Mouse (Mus musculus) MEL (cell line): ENCODE measurements around the gene Brca2. TPM values are rescaled to one million over a fixed set of nuclear protein-coding genes. Genes with fewer than 3 reads are reported as not detected.
A peak's percentile ranks its signal among the peaks of the same experiment; 100 is the strongest.

Source experiments
- DNase-seq: peaks from one replicate; pipeline ENCODE4 v3.0.0; 2011; ENCODE audit warnings: low read depth, low spot score
- H3K27ac ChIP-seq: 2 replicates; pipeline ENCODE4 v1.5.1; 2012; ENCODE audit warnings: low read depth, mild to moderate bottlenecking, control low read depth, low read length, moderate library complexity; ENCODE audit not compliant: control insufficient read depth
- H3K27me3 ChIP-seq, 2 experiments: fragments of 150-350 bp in 1 of 2; sonication (generic) in 1 of 2; 2 replicates each; pipeline ENCODE4 v1.6.1; 2012; ENCODE audit warnings: low read length in 2 of 2, mild to moderate bottlenecking in 2 of 2, improper control_type of control experiment in 1 of 2, moderate library complexity in 1 of 2; ENCODE audit not compliant: insufficient read depth in 2 of 2, control insufficient read depth in 1 of 2
- H3K36me3 ChIP-seq, 2 experiments: 2 replicates each; pipeline ENCODE4 v1.6.1; 2012 to 2014; ENCODE audit warnings: low read length in 2 of 2, improper control_type of control experiment in 1 of 2, inconsistent platforms in 1 of 2, mild to moderate bottlenecking in 1 of 2; ENCODE audit not compliant: insufficient read depth in 2 of 2, control insufficient read depth in 1 of 2
- H3K4me1 ChIP-seq, 2 experiments: fragments of 150-350 bp in 1 of 2; sonication (generic) in 1 of 2; 2 replicates each; pipeline ENCODE4 v1.6.1; 2012; ENCODE audit warnings: low read length in 2 of 2, improper control_type of control experiment in 1 of 2, mild to moderate bottlenecking in 1 of 2; ENCODE audit not compliant: insufficient read depth in 2 of 2, control insufficient read depth in 1 of 2
- H3K4me3 ChIP-seq, 2 experiments: fragments of 150-350 bp in 1 of 2; sonication (generic) in 1 of 2; 2 replicates each; pipeline ENCODE4 v1.5.1; 2012; ENCODE audit warnings: low read depth in 2 of 2, low read length in 2 of 2, mild to moderate bottlenecking in 2 of 2, moderate library complexity in 2 of 2, control low read depth in 1 of 2, improper control_type of control experiment in 1 of 2; ENCODE audit not compliant: control insufficient read depth in 1 of 2, insufficient read depth in 1 of 2
- H3K79me2 ChIP-seq: 2 replicates; pipeline ENCODE4 v1.6.1; 2012; ENCODE audit warnings: mild to moderate bottlenecking, low read length, moderate library complexity; ENCODE audit not compliant: control insufficient read depth, poor library complexity, insufficient read depth
- H3K9ac ChIP-seq: 2 replicates; pipeline ENCODE4 v1.6.1; 2012; ENCODE audit warnings: low read depth, mild to moderate bottlenecking, control low read depth, low read length, moderate library complexity; ENCODE audit not compliant: control insufficient read depth, poor library complexity, severe bottlenecking
- H3K9me3 ChIP-seq: fragments of 150-350 bp; sonication (generic); replicated peaks from 2 replicates; pipeline ENCODE4 v1.6.1; 2012; ENCODE audit warnings: mild to moderate bottlenecking, low read length, improper control_type of control experiment, moderate library complexity; ENCODE audit not compliant: insufficient read depth
- CHD1 ChIP-seq: IDR thresholded peaks from 2 replicates; pipeline ENCODE4 v1.6.1; 2012; ENCODE audit warnings: low read depth, mild to moderate bottlenecking, inconsistent platforms, low read length, improper control_type of control experiment
- CHD2 ChIP-seq: IDR thresholded peaks from 2 replicates; pipeline ENCODE4 v1.6.1; 2011; ENCODE audit warnings: low read length, improper control_type of control experiment
- ELF1 ChIP-seq: IDR thresholded peaks from 2 replicates; pipeline ENCODE4 v1.6.1; 2014; ENCODE audit warnings: low read depth, mild to moderate bottlenecking, inconsistent platforms, low read length, improper control_type of control experiment, moderate library complexity
- EP300 ChIP-seq, 2 experiments: IDR thresholded peaks; 2 replicates each; pipeline ENCODE4 v1.6.1; 2011; ENCODE audit warnings: improper control_type of control experiment in 2 of 2, low read length in 2 of 2, low read depth in 1 of 2, mild to moderate bottlenecking in 1 of 2
- GATA1 ChIP-seq: IDR thresholded peaks from 2 replicates; pipeline ENCODE4 v1.6.1; 2011; ENCODE audit warnings: low read depth, low read length, improper control_type of control experiment
- HCFC1 ChIP-seq: IDR thresholded peaks from 2 replicates; pipeline ENCODE4 v1.6.1; 2012; ENCODE audit warnings: low read depth, mild to moderate bottlenecking, inconsistent platforms, low read length, improper control_type of control experiment, moderate library complexity
- JUND ChIP-seq: IDR thresholded peaks from 2 replicates; pipeline ENCODE4 v1.6.1; 2011; ENCODE audit warnings: low read depth, mild to moderate bottlenecking, improper control_type of control experiment, low read length
- KAT2A ChIP-seq: conservative IDR thresholded peaks from 2 replicates; pipeline ENCODE4 v1.6.1; 2012; ENCODE audit warnings: low read depth, low read length, improper control_type of control experiment, inconsistent platforms
- MAX ChIP-seq: IDR thresholded peaks from 2 replicates; pipeline ENCODE4 v1.6.1; 2011; ENCODE audit warnings: low read length, improper control_type of control experiment
- MEF2A ChIP-seq: IDR thresholded peaks from 2 replicates; pipeline ENCODE4 v1.6.1; 2014; ENCODE audit warnings: low read depth, mild to moderate bottlenecking, inconsistent platforms, low read length, improper control_type of control experiment; ENCODE audit not compliant: poor library complexity, insufficient replicate concordance, severe bottlenecking; ENCODE audit errors: extremely low read depth
- MYB ChIP-seq: IDR thresholded peaks from 2 replicates; pipeline ENCODE4 v1.6.1; 2011; ENCODE audit warnings: mild to moderate bottlenecking, low read depth, low read length, improper control_type of control experiment
- MYC ChIP-seq: IDR thresholded peaks from 2 replicates; pipeline ENCODE4 v1.6.1; 2011; ENCODE audit warnings: low read depth, mild to moderate bottlenecking, low read length, improper control_type of control experiment, moderate library complexity
- NELFE ChIP-seq: IDR thresholded peaks from 2 replicates; pipeline ENCODE4 v1.6.1; 2011; ENCODE audit warnings: low read depth, low read length, improper control_type of control experiment
- NRF1 ChIP-seq: IDR thresholded peaks from 2 replicates; pipeline ENCODE4 v1.6.1; 2014; ENCODE audit warnings: low read depth, mild to moderate bottlenecking, inconsistent platforms, low read length, improper control_type of control experiment, moderate library complexity; ENCODE audit not compliant: poor library complexity, insufficient read depth, severe bottlenecking
- POLR2A ChIP-seq, 2 experiments: IDR thresholded peaks; 2 replicates each; pipeline ENCODE4 v1.6.1; 2011 to 2012; ENCODE audit warnings: low read length in 2 of 2, mild to moderate bottlenecking in 2 of 2, control low read depth in 1 of 2, improper control_type of control experiment in 1 of 2, low read depth in 1 of 2, moderate library complexity in 1 of 2; ENCODE audit not compliant: control insufficient read depth in 1 of 2, insufficient read depth in 1 of 2, poor library complexity in 1 of 2
- POLR2AphosphoS5 ChIP-seq: IDR thresholded peaks from 2 replicates; pipeline ENCODE4 v1.6.1; 2012; ENCODE audit warnings: low read depth, borderline replicate concordance, mild to moderate bottlenecking, inconsistent platforms, low read length, moderate library complexity, mixed read lengths
- SMC3 ChIP-seq: IDR thresholded peaks from 2 replicates; pipeline ENCODE4 v1.6.1; 2011; ENCODE audit warnings: low read depth, low read length, improper control_type of control experiment
- TAL1 ChIP-seq: IDR thresholded peaks from 2 replicates; pipeline ENCODE4 v1.6.1; 2012; ENCODE audit warnings: mild to moderate bottlenecking, inconsistent platforms, low read length, moderate library complexity, mixed read lengths
- UBTF ChIP-seq: IDR thresholded peaks from 2 replicates; pipeline ENCODE4 v1.6.1; 2012; ENCODE audit warnings: low read depth, mild to moderate bottlenecking, inconsistent platforms, low read length, improper control_type of control experiment, moderate library complexity, borderline replicate concordance; ENCODE audit not compliant: insufficient read depth
- USF1 ChIP-seq: IDR thresholded peaks from 2 replicates; pipeline ENCODE4 v1.6.1; 2014; ENCODE audit warnings: low read depth, mild to moderate bottlenecking, inconsistent platforms, low read length, improper control_type of control experiment, moderate library complexity
- USF2 ChIP-seq, 2 experiments: IDR thresholded peaks; 2 replicates each; pipeline ENCODE4 v1.6.1; 2011 to 2012; ENCODE audit warnings: improper control_type of control experiment in 2 of 2, low read length in 2 of 2, borderline replicate concordance in 1 of 2, inconsistent platforms in 1 of 2, low read depth in 1 of 2, mild to moderate bottlenecking in 1 of 2; ENCODE audit not compliant: insufficient read depth in 1 of 2
- ZC3H11A ChIP-seq: IDR thresholded peaks from 2 replicates; pipeline ENCODE4 v1.6.1; 2012; ENCODE audit warnings: low read depth, mild to moderate bottlenecking, inconsistent platforms, low read length, improper control_type of control experiment
- polyA plus RNA-seq, 2 experiments: library from polyadenylated mRNA; stranded (reverse) in 1 of 2; unstranded in 1 of 2; fragments of >175 nt in 1 of 2; fragments of >200 nt in 1 of 2; gene quantifications; 2 replicates each; pipeline versions ENCODE4 v1.2.1 to v1.2.4; 2012; ENCODE audit warnings: low replicate concordance in 2 of 2, low read depth in 1 of 2; ENCODE audit not compliant: insufficient read length in 2 of 2, insufficient read depth in 1 of 2, missing spikeins in 1 of 2
- total RNA-seq: library from RNA; depleted of rRNA; stranded (reverse); fragments of 300-350 nt; gene quantifications from 2 replicates; pipeline ENCODE4 v1.2.3, GENCODE M21; 2012

Brca2 gene
- total and polyA plus RNA-seq, 3 experiments = 29.8 to 239 (median 53.4) TPM

DNA sequence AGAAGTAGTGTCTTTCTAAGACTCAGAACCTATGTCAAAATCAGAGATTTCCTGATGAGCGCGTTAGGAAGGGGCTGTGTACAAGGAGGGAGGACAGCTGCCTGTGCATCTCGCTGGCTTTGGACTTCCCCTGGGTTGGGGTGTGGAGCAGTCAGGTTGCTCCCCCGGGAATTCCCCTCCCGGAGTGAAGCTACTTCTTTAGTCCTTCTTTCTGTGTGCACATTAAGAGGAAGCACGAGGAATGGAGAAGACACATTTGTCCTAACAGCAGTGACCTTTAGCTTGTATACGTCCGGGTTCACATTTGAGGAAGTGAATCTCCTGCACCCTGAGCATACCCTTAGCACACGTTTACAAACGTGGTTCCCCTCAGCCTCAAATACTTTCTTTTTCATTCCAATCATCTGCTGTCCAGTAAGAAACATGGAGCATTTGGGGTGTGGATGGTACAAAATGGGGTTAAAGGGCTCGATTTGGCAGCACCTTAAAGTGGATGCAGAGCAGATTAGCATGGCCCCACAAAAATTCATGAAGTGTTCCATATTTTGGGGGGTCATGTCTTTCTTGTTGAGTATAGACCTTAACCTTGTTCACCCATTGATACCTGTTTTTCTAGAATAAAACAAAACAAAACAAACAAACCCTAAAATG lies 73.1 kb downstream of the Brca2 start (continued):
- TF ChIP-seq UBTF = no peak
- no peak for TF ChIP-seq MYB
- TF ChIP-seq HCFC1 = peak; percentile 78
- no peak for TF ChIP-seq USF2 (IDR thresholded peaks at IDR 0.05; ENCODE audit: borderline replicate concordance in 1 of 2, insufficient read depth in 1 of 2, low read depth in 1 of 2, low read length in 2 of 2)
- 0 out of 2 replicates have a peak, but pooled peaks have one; percentile 21 for TF ChIP-seq NRF1
- TF ChIP-seq CHD1 = peak; percentile 77; the same call in 1 of the 2 replicates
- TF ChIP-seq GATA1 = no peak
- TF ChIP-seq ZC3H11A = no peak
- peak in 1 of 2 experiments; percentile 52; a peak in 1 of 4 replicates for TF ChIP-seq POLR2A (IDR thresholded peaks at IDR 0.05; ENCODE audit: control insufficient read depth in 1 of 2, insufficient read depth in 1 of 2, low read depth in 1 of 2, low read length in 2 of 2, poor library complexity in 1 of 2)
- TF ChIP-seq MEF2A = no peak
- no peak for TF ChIP-seq POLR2AphosphoS5
- TF ChIP-seq USF1 = no peak
- TF ChIP-seq EP300 (IDR thresholded peaks at IDR 0.05; ENCODE audit: low read depth in 1 of 2, low read length in 2 of 2) = peak in 1 of 2 experiments; percentile 35; a peak in 2 of 4 replicates
- no peak for TF ChIP-seq SMC3
- TF ChIP-seq ELF1 = peak; percentile 82
- TF ChIP-seq TAL1 = no peak
- peak; percentile 97 for TF ChIP-seq MYC
- TF ChIP-seq CHD2 = peak; percentile 28; the same call in 1 of the 2 replicates

DNA sequence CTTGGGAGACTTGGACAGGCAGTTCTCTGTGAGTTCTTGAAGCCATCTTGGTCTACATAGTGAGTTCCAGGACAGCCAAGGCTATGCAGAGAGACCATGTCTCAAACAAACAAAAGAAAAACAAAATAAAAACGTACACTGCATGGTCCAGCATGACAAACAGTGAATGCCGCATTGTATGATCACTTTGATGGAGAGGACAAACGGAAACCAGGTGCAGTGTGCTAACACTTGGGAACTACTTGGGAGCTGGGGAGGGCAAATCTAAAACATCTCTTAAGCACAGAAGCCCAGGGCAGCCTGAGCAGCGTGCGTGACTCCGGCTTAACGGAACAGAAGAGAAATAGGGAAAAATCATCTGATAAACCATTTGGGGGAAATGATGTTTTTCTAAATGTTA lies 74.7 kb downstream of the Brca2 start, which contains the start of gene N4bp2l1:
N4bp2l1 (minus strand) TSS at position 101 of the 400 bp plus-strand sequence.
- Histone ChIP-seq H3K36me3 (peaks cover 0 to 22% of the 10 kb centered on the region in 2 experiments; a peak in 2 of 4 replicates), H3K9ac (peak within 1 kb of the TSS; percentile 59)
- TF ChIP-seq KAT2A (no peak), MAX (no peak), NELFE (no peak), JUND (no peak)
- TF ChIP-seq, all 39 proteins: peak for 0
- no peaks in the 10 kb centered on the region for H3K27me3 ChIP-seq
- DNase-seq = no peak
- H3K4me1 ChIP-seq = peaks cover 16% of the 10 kb centered on the region in 2 experiments
- peaks cover 10% of the 10 kb centered on the region; the same call in 1 of the 2 replicates for H3K79me2 ChIP-seq
- no peaks in the 10 kb centered on the region for H3K9me3 ChIP-seq
- H3K4me3 ChIP-seq = peak within 1 kb of the TSS; percentile 45 to 61; a peak in 2 of 4 replicates
- peak within 1 kb of the TSS; percentile 40 for H3K27ac ChIP-seq
